Mouse (Mus musculus): ENCODE data around the gene D17Wsu92e. TPM values are rescaled to one million over a fixed set of nuclear protein-coding genes. Genes with fewer than 3 reads are reported as not detected.

Gene D17Wsu92e
- polyA plus RNA-seq, 1 experiment from 2014 or later, result 10.9 TPM

DNA sequence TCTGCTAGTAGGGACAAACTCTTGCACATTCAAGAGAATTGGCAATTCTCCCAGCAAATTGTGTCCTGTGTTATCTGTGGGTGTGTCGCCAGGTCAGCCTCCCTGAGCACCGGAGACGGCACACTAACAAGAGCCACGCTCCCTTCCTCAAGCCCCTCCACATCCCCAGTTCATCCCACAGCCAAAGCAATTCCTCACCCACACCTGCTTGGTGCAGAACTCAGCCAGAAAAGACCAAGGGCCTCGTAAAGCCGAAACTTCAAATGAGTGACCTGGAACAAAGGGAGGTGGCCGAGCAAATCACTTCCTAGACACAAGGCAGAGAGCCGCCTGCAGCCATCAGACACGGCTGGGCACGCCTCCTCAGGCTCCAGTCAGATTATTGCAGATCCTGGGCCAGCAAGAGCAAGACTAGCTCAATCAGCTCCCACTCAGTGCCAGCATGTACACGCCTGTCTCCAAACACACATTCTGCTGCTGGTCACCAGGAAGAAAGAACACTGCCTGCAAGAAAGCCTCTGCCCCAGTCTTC, 23.0 kb downstream of the D17Wsu92e start:
- ATAC-seq (ENCODE audit: low FRiP score) (peak; percentile 46; the same call in 1 of the 2 replicates), DNase-seq (ENCODE audit: low spot score, missing footprints) (peak; percentile 89)
- Histone ChIP-seq H3K4me1 (ENCODE audit: control insufficient read depth, insufficient read depth, low read length) (peaks cover 21% of the 10 kb centered on the region), H3K36me3 (ENCODE audit: control insufficient read depth, insufficient read depth, low read length) (peaks cover 2% of the 10 kb centered on the region; the same call in 1 of the 2 replicates), H3K9ac (ENCODE audit: low read length) (peak overlapping the region; percentile 52), H3K27me3 (ENCODE audit: control insufficient read depth, insufficient read depth, low read length) (no peaks in the 10 kb centered on the region), H3K9me3 (ENCODE audit: control insufficient read depth, low read length) (no peaks in the 10 kb centered on the region), H3K4me2 (no peak overlapping the region; the same call in 1 of the 2 replicates), H3K27ac (ENCODE audit: low read depth, low read length) (peak overlapping the region; percentile 85), H3K4me3 (ENCODE audit: low read depth, low read length) (peak overlapping the region; percentile 4; the same call in 1 of the 2 replicates)
- WGBS, result 33% methylated on average over 11 of the region's 11 CpGs

DNA sequence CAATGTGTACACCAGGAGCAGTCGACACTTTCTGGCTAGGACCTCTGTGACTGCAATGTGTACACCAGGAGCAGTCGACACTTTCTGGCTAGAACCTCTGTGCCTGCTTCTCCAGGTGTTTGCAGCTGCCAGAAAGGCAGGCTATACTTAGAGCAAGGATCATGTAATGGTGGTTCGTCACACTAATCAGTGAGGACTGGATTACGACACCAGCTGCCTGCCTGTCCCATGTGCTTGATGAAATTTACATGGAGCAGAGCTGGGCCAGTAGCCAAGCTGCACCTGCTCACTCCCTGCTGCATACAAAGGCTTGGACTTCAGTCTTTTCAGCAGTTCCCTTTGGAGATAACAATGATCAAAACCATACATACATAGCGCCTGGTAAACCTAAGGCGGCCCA, 23.7 kb downstream of the D17Wsu92e start:
- peak overlapping the region; percentile 85 for H3K27ac ChIP-seq (ENCODE audit: low read depth, low read length)
- peak overlapping the region; percentile 52; the same call in 1 of the 2 replicates for H3K9ac ChIP-seq (ENCODE audit: low read length)
- no peaks in the 10 kb centered on the region for H3K27me3 ChIP-seq (ENCODE audit: control insufficient read depth, insufficient read depth, low read length)
- no peak overlapping the region for H3K4me3 ChIP-seq (ENCODE audit: low read depth, low read length)
- 0 out of 2 replicates have a peak overlapping the region, but pooled peaks have one; percentile 3 for H3K4me2 ChIP-seq
- no peaks in the 10 kb centered on the region for H3K9me3 ChIP-seq (ENCODE audit: control insufficient read depth, low read length)
- H3K4me1 ChIP-seq (ENCODE audit: control insufficient read depth, insufficient read depth, low read length), result peaks cover 21% of the 10 kb centered on the region
- peak; percentile 87 for DNase-seq (ENCODE audit: low spot score, missing footprints)
- peaks cover 2% of the 10 kb centered on the region; the same call in 1 of the 2 replicates for H3K36me3 ChIP-seq (ENCODE audit: control insufficient read depth, insufficient read depth, low read length)
- 68% methylated on average over 6 of the region's 6 CpGs for WGBS
- peak; percentile 86 for ATAC-seq (ENCODE audit: low FRiP score)

DNA sequence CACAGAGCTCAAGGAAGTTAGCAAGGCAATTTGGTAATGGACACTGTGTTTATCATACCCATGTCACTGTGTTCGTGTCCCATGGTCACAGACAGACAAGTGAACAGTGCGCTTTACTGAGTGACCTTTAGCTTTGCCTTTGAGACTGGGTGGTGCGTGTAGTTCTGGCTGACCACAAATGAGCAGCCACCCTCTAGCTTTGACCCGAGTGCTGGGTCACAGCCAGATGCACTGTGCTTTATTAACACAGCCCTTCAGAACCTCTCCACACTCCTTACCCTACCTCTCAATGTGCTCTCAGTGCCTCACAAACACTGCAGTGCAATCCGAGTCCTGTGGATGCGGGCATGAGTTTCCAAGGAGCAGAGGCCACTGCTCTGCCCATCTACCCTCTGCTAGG, 27.3 kb downstream of the D17Wsu92e start:
- 88% methylated on average over 6 of the region's 6 CpGs for WGBS
- H3K9ac ChIP-seq (ENCODE audit: low read length), result no peak overlapping the region
- no peak overlapping the region for H3K4me2 ChIP-seq
- H3K4me1 ChIP-seq (ENCODE audit: control insufficient read depth, insufficient read depth, low read length), result peaks cover 20% of the 10 kb centered on the region
- DNase-seq (ENCODE audit: low spot score, missing footprints), result peak; percentile 49
- H3K27me3 ChIP-seq (ENCODE audit: control insufficient read depth, insufficient read depth, low read length), result no peaks in the 10 kb centered on the region
- no peak overlapping the region for H3K4me3 ChIP-seq (ENCODE audit: low read depth, low read length)
- peaks cover 2% of the 10 kb centered on the region; the same call in 1 of the 2 replicates for H3K36me3 ChIP-seq (ENCODE audit: control insufficient read depth, insufficient read depth, low read length)
- no peak for ATAC-seq (ENCODE audit: low FRiP score)
- no peak overlapping the region for H3K27ac ChIP-seq (ENCODE audit: low read depth, low read length)
- H3K9me3 ChIP-seq (ENCODE audit: control insufficient read depth, low read length), result no peaks in the 10 kb centered on the region

DNA sequence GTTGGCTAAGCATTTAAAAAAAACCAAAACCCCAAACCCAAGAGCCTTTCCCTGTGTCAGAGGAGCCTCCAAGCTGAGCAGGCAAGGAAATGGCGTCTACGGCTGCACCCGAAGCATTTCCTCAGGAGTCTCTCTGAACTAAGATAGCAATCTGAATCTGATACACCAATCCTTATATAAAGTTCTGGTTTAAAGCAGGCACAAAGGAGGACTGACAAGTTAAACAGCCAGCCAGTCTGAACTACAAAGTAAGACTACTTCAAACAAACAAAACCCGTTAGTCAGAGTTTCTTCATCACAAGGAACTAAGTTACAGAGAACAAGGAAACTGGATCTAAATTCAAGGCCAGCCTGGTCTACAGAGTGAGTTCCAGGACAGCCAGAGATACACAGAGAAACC, 27.9 kb downstream of the D17Wsu92e start:
- no peak overlapping the region for H3K9ac ChIP-seq (ENCODE audit: low read length)
- no peak overlapping the region for H3K4me2 ChIP-seq
- ATAC-seq (ENCODE audit: low FRiP score) (no peak), DNase-seq (ENCODE audit: low spot score, missing footprints) (no peak)
- peaks cover 2% of the 10 kb centered on the region; the same call in 1 of the 2 replicates for H3K36me3 ChIP-seq (ENCODE audit: control insufficient read depth, insufficient read depth, low read length)
- H3K27me3 ChIP-seq (ENCODE audit: control insufficient read depth, insufficient read depth, low read length), result no peaks in the 10 kb centered on the region
- no peak overlapping the region for H3K27ac ChIP-seq (ENCODE audit: low read depth, low read length)
- WGBS, result 91% methylated on average over 4 of the region's 4 CpGs
- no peak overlapping the region for H3K4me3 ChIP-seq (ENCODE audit: low read depth, low read length)
- no peaks in the 10 kb centered on the region for H3K9me3 ChIP-seq (ENCODE audit: control insufficient read depth, low read length)
- peaks cover 14% of the 10 kb centered on the region for H3K4me1 ChIP-seq (ENCODE audit: control insufficient read depth, insufficient read depth, low read length)

DNA sequence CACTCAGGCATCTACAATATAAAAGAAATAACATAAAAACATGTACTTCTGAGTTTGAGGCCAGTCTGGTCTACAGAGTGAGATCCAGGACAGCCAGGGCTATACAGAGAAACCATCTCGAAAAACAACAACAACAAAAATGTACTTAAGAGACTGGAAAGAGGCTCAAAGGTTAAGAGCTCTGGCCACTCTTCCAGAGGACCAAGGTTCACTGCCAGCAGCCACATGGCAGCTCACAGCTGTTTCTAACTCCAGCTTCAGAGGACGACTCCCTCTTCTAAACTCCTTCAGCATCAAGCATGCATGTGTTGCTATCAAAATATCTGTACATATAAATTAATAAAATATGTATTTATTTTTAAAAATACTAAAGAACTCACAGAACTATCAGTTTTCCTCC, 28.9 kb downstream of the D17Wsu92e start:
- DNase-seq (ENCODE audit: low spot score, missing footprints) (no peak), ATAC-seq (ENCODE audit: low FRiP score) (no peak)
- H3K4me1 ChIP-seq (ENCODE audit: control insufficient read depth, insufficient read depth, low read length), result peaks cover 4% of the 10 kb centered on the region
- no peak overlapping the region for H3K4me3 ChIP-seq (ENCODE audit: low read depth, low read length)
- peaks cover 2% of the 10 kb centered on the region; the same call in 1 of the 2 replicates for H3K36me3 ChIP-seq (ENCODE audit: control insufficient read depth, insufficient read depth, low read length)
- H3K9ac ChIP-seq (ENCODE audit: low read length), result no peak overlapping the region
- WGBS, result 85% methylated on average over 2 of the region's 2 CpGs
- no peaks in the 10 kb centered on the region for H3K9me3 ChIP-seq (ENCODE audit: control insufficient read depth, low read length)
- H3K27ac ChIP-seq (ENCODE audit: low read depth, low read length), result no peak overlapping the region
- H3K27me3 ChIP-seq (ENCODE audit: control insufficient read depth, insufficient read depth, low read length), result no peaks in the 10 kb centered on the region
- H3K4me2 ChIP-seq, result no peak overlapping the region

GRCm38 (mm10) chr17:27790976-27791375, 29.5 kb downstream of the D17Wsu92e start:
- WGBS, result 96% methylated on average over 2 of the region's 2 CpGs

GRCm38 (mm10) chr17:27790015-27790414, 30.4 kb downstream of the D17Wsu92e start:
- H3K36me3 ChIP-seq (ENCODE audit: control insufficient read depth, insufficient read depth, low read length), result peaks cover 5% of the 10 kb centered on the region; the same call in 1 of the 2 replicates
- H3K4me2 ChIP-seq, result no peak overlapping the region
- no peaks in the 10 kb centered on the region for H3K27me3 ChIP-seq (ENCODE audit: control insufficient read depth, insufficient read depth, low read length)
- ATAC-seq (ENCODE audit: low FRiP score) (no peak), DNase-seq (ENCODE audit: low spot score, missing footprints) (no peak)
- H3K9me3 ChIP-seq (ENCODE audit: control insufficient read depth, low read length), result no peaks in the 10 kb centered on the region
- no peak overlapping the region for H3K27ac ChIP-seq (ENCODE audit: low read depth, low read length)
- H3K4me1 ChIP-seq (ENCODE audit: control insufficient read depth, insufficient read depth, low read length), result no peaks in the 10 kb centered on the region
- H3K4me3 ChIP-seq (ENCODE audit: low read depth, low read length), result no peak overlapping the region
- 99% methylated on average over 5 of the region's 5 CpGs for WGBS
- no peak overlapping the region for H3K9ac ChIP-seq (ENCODE audit: low read length)

More at GRCm38 (mm10) chr17:27790976-27791375, 29.5 kb downstream of the D17Wsu92e start:
- no peak overlapping the region for H3K27ac ChIP-seq (ENCODE audit: low read depth, low read length)
- H3K4me2 ChIP-seq, result no peak overlapping the region
- H3K9ac ChIP-seq (ENCODE audit: low read length), result no peak overlapping the region
- H3K36me3 ChIP-seq (ENCODE audit: control insufficient read depth, insufficient read depth, low read length), result peaks cover 2% of the 10 kb centered on the region; the same call in 1 of the 2 replicates
- H3K27me3 ChIP-seq (ENCODE audit: control insufficient read depth, insufficient read depth, low read length), result no peaks in the 10 kb centered on the region
- DNase-seq (ENCODE audit: low spot score, missing footprints) (no peak), ATAC-seq (ENCODE audit: low FRiP score) (no peak)
- H3K4me1 ChIP-seq (ENCODE audit: control insufficient read depth, insufficient read depth, low read length), result no peaks in the 10 kb centered on the region
- no peaks in the 10 kb centered on the region for H3K9me3 ChIP-seq (ENCODE audit: control insufficient read depth, low read length)
- no peak overlapping the region for H3K4me3 ChIP-seq (ENCODE audit: low read depth, low read length)

- ATAC-seq (ENCODE audit: low FRiP score), result no peak
- no peak overlapping the region for H3K4me2 ChIP-seq
- H3K9me3 ChIP-seq (ENCODE audit: control insufficient read depth, low read length), result no peaks in the 10 kb centered on the region
- peaks cover 7% of the 10 kb centered on the region; the same call in 1 of the 2 replicates for H3K36me3 ChIP-seq (ENCODE audit: control insufficient read depth, insufficient read depth, low read length)
- H3K4me1 ChIP-seq (ENCODE audit: control insufficient read depth, insufficient read depth, low read length), result no peaks in the 10 kb centered on the region
- no peak overlapping the region for H3K4me3 ChIP-seq (ENCODE audit: low read depth, low read length)
- no peak overlapping the region for H3K27ac ChIP-seq (ENCODE audit: low read depth, low read length)
- H3K27me3 ChIP-seq (ENCODE audit: control insufficient read depth, insufficient read depth, low read length), result no peaks in the 10 kb centered on the region
- WGBS, result 93% methylated on average over 6 of the region's 6 CpGs
- H3K9ac ChIP-seq (ENCODE audit: low read length), result no peak overlapping the region
- DNase-seq (ENCODE audit: low spot score, missing footprints), result no peak
Observed at GRCm38 (mm10) chr17:27788456-27789172, 31.8 kb downstream of the D17Wsu92e start.

- Histone ChIP-seq H3K4me2 (no peak overlapping the region), H3K36me3 (ENCODE audit: control insufficient read depth, insufficient read depth, low read length) (peaks cover 6% of the 10 kb centered on the region; the same call in 1 of the 2 replicates), H3K27ac (ENCODE audit: low read depth, low read length) (no peak overlapping the region), H3K9me3 (ENCODE audit: control insufficient read depth, low read length) (no peaks in the 10 kb centered on the region), H3K4me3 (ENCODE audit: low read depth, low read length) (no peak overlapping the region), H3K27me3 (ENCODE audit: control insufficient read depth, insufficient read depth, low read length) (no peaks in the 10 kb centered on the region), H3K4me1 (ENCODE audit: control insufficient read depth, insufficient read depth, low read length) (no peaks in the 10 kb centered on the region), H3K9ac (ENCODE audit: low read length) (no peak overlapping the region)
- WGBS, result 81% methylated on average over 4 of the region's 4 CpGs
- ATAC-seq (ENCODE audit: low FRiP score), result no peak
- DNase-seq (ENCODE audit: low spot score, missing footprints), result no peak
Observed at GRCm38 (mm10) chr17:27783567-27783966, 36.9 kb downstream of the D17Wsu92e start.

Data from midbrain, embryonic 11.5 days (tissue).